ENCODE assay signal across 31 mouse cellular contexts in genomic region chr1:163141471-163141870, GRCm38 (mm10). TPM values are rescaled to one million over a fixed set of nuclear protein-coding genes. Genes with fewer than 3 reads are reported as not detected.
DNase-seq lines count a peak whose midpoint lies in the region; ATAC-seq lines count a peak whose summit lies in the region.
"Had no signal": no experiment of that assay in that cellular context is flagged by ENCODE, and none has a peak within 500 bp of the region (broad histone marks: within the 10 kb centered on the region; RNA-seq: fewer than 3 reads in every experiment).

No protein-coding gene starts in this region.

- no peak overlapping the region for H3K4me3 ChIP-seq in forebrain, embryonic 14.5 days (ENCODE audit: low read depth, low read length)
- H3K4me3 ChIP-seq in forebrain, embryonic 16.5 days (replicated peaks; ENCODE audit: low read length), result no peak overlapping the region
- H3K4me3 ChIP-seq: heart, embryonic 10.5 days; heart, embryonic 15.5 days; hindbrain, embryonic 12.5 days; limb, embryonic 12.5 days; liver, embryonic 15.5 days; lung, embryonic 15.5 days; midbrain, embryonic 13.5 days; neural tube, embryonic 13.5 days; stomach, embryonic 15.5 days had no signal

- H3K4me2 ChIP-seq in forebrain, embryonic 14.5 days (ENCODE audit: low read length), result no peak overlapping the region
- no peak overlapping the region for H3K4me2 ChIP-seq in forebrain, embryonic 16.5 days (ENCODE audit: low read length)
- H3K4me2 ChIP-seq: heart, embryonic 15.5 days; hindbrain, embryonic 12.5 days; limb, embryonic 12.5 days; liver, embryonic 15.5 days; lung, embryonic 15.5 days; midbrain, embryonic 13.5 days; neural tube, embryonic 13.5 days; stomach, embryonic 15.5 days had no signal

- H3K27ac ChIP-seq in forebrain, embryonic 14.5 days (ENCODE audit: low read depth, low read length), result no peak overlapping the region
- no peak overlapping the region for H3K27ac ChIP-seq in forebrain, embryonic 16.5 days (ENCODE audit: low read length)
- H3K27ac ChIP-seq: heart, embryonic 10.5 days; heart, embryonic 15.5 days; hindbrain, embryonic 12.5 days; limb, embryonic 12.5 days; liver, embryonic 15.5 days; lung, embryonic 15.5 days; macrophage; midbrain, embryonic 13.5 days; neural tube, embryonic 13.5 days; stomach, embryonic 15.5 days had no signal

- no peaks in the 10 kb centered on the region for H3K9me3 ChIP-seq in forebrain, embryonic 14.5 days (replicated peaks; ENCODE audit: control insufficient read depth, low read length)
- H3K9me3 ChIP-seq in forebrain, embryonic 16.5 days (ENCODE audit: control insufficient read depth, low read length), result no peaks in the 10 kb centered on the region
- H3K9me3 ChIP-seq: heart, embryonic 10.5 days; heart, embryonic 15.5 days; hindbrain, embryonic 12.5 days; limb, embryonic 12.5 days; liver, embryonic 15.5 days; lung, embryonic 15.5 days; midbrain, embryonic 13.5 days; neural tube, embryonic 13.5 days; stomach, embryonic 15.5 days had no signal

- H3K9ac ChIP-seq in forebrain, embryonic 14.5 days (ENCODE audit: low read length), result no peak overlapping the region
- H3K9ac ChIP-seq in forebrain, embryonic 16.5 days (replicated peaks; ENCODE audit: low read depth, low read length), result no peak overlapping the region
- H3K9ac ChIP-seq: heart, embryonic 15.5 days; hindbrain, embryonic 12.5 days; limb, embryonic 12.5 days; liver, embryonic 15.5 days; lung, embryonic 15.5 days; midbrain, embryonic 13.5 days; neural tube, embryonic 13.5 days; stomach, embryonic 15.5 days had no signal

- no peak for ATAC-seq in forebrain, embryonic 14.5 days
- no peak for ATAC-seq in forebrain, embryonic 16.5 days
- ATAC-seq: intestine, embryonic 16.5 days; midbrain, embryonic 13.5 days had no signal

- H3K27me3 ChIP-seq in forebrain, embryonic 14.5 days (replicated peaks; ENCODE audit: control insufficient read depth, insufficient read depth, low read length), result no peaks in the 10 kb centered on the region
- H3K27me3 ChIP-seq in forebrain, embryonic 16.5 days (replicated peaks; ENCODE audit: control insufficient read depth, insufficient read depth, low read length), result no peaks in the 10 kb centered on the region
- H3K27me3 ChIP-seq: heart, embryonic 15.5 days; hindbrain, embryonic 12.5 days; limb, embryonic 12.5 days; liver, embryonic 15.5 days; lung, embryonic 15.5 days; midbrain, embryonic 13.5 days; neural tube, embryonic 13.5 days; stomach, embryonic 15.5 days had no signal

- H3K36me3 ChIP-seq in forebrain, embryonic 14.5 days (ENCODE audit: control insufficient read depth, insufficient read depth, low read length), result no peaks in the 10 kb centered on the region
- no peaks in the 10 kb centered on the region for H3K36me3 ChIP-seq in forebrain, embryonic 16.5 days (ENCODE audit: control insufficient read depth, insufficient read depth)
- H3K36me3 ChIP-seq: heart, embryonic 10.5 days; heart, embryonic 15.5 days; hindbrain, embryonic 12.5 days; limb, embryonic 12.5 days; liver, embryonic 15.5 days; lung, embryonic 15.5 days; midbrain, embryonic 13.5 days; neural tube, embryonic 13.5 days; stomach, embryonic 15.5 days had no signal

- whole genome bisulfite sequencing in forebrain, embryonic 14.5 days, result 77% methylated on average over 1 of the region's 1 CpGs
- WGBS in forebrain, embryonic 16.5 days, result 61% methylated on average over 1 of the region's 1 CpGs

- peak; percentile 20 for DNase-seq in forebrain, embryonic 14.5 days (ENCODE audit: low spot score)
- peak; percentile 1 for DNase-seq in lung, postnatal 36 days
- no peak for DNase-seq in lung, postnatal 14 days
- DNase-seq in brain, adult 2 months (ENCODE audit: low read depth, low spot score), result peak; percentile 56
- peak; percentile 39 for DNase-seq in telencephalon, adult 2 months (ENCODE audit: low read depth, low spot score)
- no peak for DNase-seq in kidney, postnatal 4 days
- DNase-seq: B cell, adult 2 months; cerebellum, adult 18-20 months; gastrocnemius, postnatal 25 days; heart, adult 11 months; kidney, adult 9 months; kidney, postnatal 10 days; layer of hippocampus, adult 9-11 months; right cerebral cortex, postnatal 25 days; thymus, postnatal 14 days had no signal

- no peaks in the 10 kb centered on the region for H3K4me1 ChIP-seq in forebrain, embryonic 14.5 days (ENCODE audit: control insufficient read depth, insufficient read depth, low read length)
- no peaks in the 10 kb centered on the region for H3K4me1 ChIP-seq in forebrain, embryonic 16.5 days (replicated peaks; ENCODE audit: control insufficient read depth, insufficient read depth, low read length)
- H3K4me1 ChIP-seq: heart, embryonic 10.5 days; heart, embryonic 15.5 days; hindbrain, embryonic 12.5 days; limb, embryonic 12.5 days; liver, embryonic 15.5 days; lung, embryonic 15.5 days; midbrain, embryonic 13.5 days; neural tube, embryonic 13.5 days; stomach, embryonic 15.5 days had no signal

RNA-seq across cellular contexts. Expression of gene Mroh9, which starts 56.0 kb away (rescaled TPM):
- not detected in 2 replicates for polyA plus RNA-seq in forebrain, embryonic 14.5 days (2014; fragmentation: Nextera tagmentation; extraction: Ambion mirVana)
- not detected in 2 replicates for polyA plus RNA-seq in forebrain, embryonic 16.5 days (2015; fragmentation: Nextera tagmentation; extraction: Ambion mirVana)
- polyA plus RNA-seq: cortical plate, adult 2 months; forebrain, embryonic 11.5 days; frontal cortex, adult 2 months; heart, embryonic 10.5 days; heart, embryonic 15.5 days; hindbrain, embryonic 12.5 days; intestine, embryonic 16.5 days; limb, embryonic 12.5 days; liver, adult 2 months; liver, embryonic 15.5 days; lung, embryonic 15.5 days; macrophage; midbrain, embryonic 13.5 days; neural tube, embryonic 13.5 days; stomach, embryonic 15.5 days had no signal

Comparison
In these comparisons a context has a peak if more than half of its experiments do, and no peak if none do; other contexts are left out.
1. DNase-seq: peak in forebrain, embryonic 14.5 days (single experiment), lung, postnatal 36 days (single experiment), brain, adult 2 months (single experiment) and telencephalon, adult 2 months (single experiment); none in lung, postnatal 14 days (single experiment) and kidney, postnatal 4 days (0 of 2).